ENCODE assay signal across 11 mouse cellular contexts in genomic region chr19:15647313-15647712, GRCm38 (mm10).
DNase-seq lines count a peak whose midpoint lies in the region; ATAC-seq and TF ChIP-seq lines count a peak whose summit lies in the region.
"Had no signal": no experiment of that assay in that cellular context is flagged by ENCODE, and none has a peak within 500 bp of the region (broad histone marks: within the 10 kb centered on the region; RNA-seq: fewer than 3 reads in every experiment).

No protein-coding gene starts in this region.

- no peak for TF ChIP-seq CTCF in intestine, postnatal 0 days (IDR thresholded peaks at IDR 0.05; ENCODE audit: low read depth)
- TF ChIP-seq CTCF in lung, postnatal 0 days (IDR thresholded peaks at IDR 0.05): no peak

- no peaks in the 10 kb centered on the region for H3K9me3 ChIP-seq in intestine, embryonic 15.5 days
- H3K9me3 ChIP-seq in intestine, postnatal 0 days (ENCODE audit: control insufficient read depth): no peaks in the 10 kb centered on the region
- H3K9me3 ChIP-seq in lung, embryonic 16.5 days (ENCODE audit: control insufficient read depth, low read length): no peaks in the 10 kb centered on the region
- no peaks in the 10 kb centered on the region for H3K9me3 ChIP-seq in lung, postnatal 0 days (ENCODE audit: low read length)
- no peaks in the 10 kb centered on the region for H3K9me3 ChIP-seq in hindbrain, embryonic 12.5 days (replicated peaks)
- no peaks in the 10 kb centered on the region for H3K9me3 ChIP-seq in neural tube, embryonic 12.5 days
- H3K9me3 ChIP-seq: limb, embryonic 12.5 days had no signal

- H3K27me3 ChIP-seq in intestine, embryonic 15.5 days (replicated peaks): no peaks in the 10 kb centered on the region
- no peaks in the 10 kb centered on the region for H3K27me3 ChIP-seq in intestine, postnatal 0 days (replicated peaks; ENCODE audit: control insufficient read depth, insufficient read depth, low read length)
- H3K27me3 ChIP-seq in lung, embryonic 16.5 days (ENCODE audit: control insufficient read depth, insufficient read depth, low read depth, low read length): no peaks in the 10 kb centered on the region
- H3K27me3 ChIP-seq in lung, postnatal 0 days (replicated peaks; ENCODE audit: insufficient read depth, low read length): no peaks in the 10 kb centered on the region
- H3K27me3 ChIP-seq in hindbrain, embryonic 12.5 days: no peaks in the 10 kb centered on the region
- no peaks in the 10 kb centered on the region for H3K27me3 ChIP-seq in neural tube, embryonic 12.5 days (replicated peaks)

- ATAC-seq in intestine, embryonic 15.5 days: 0 out of 2 replicates have a peak, but pooled peaks have one; percentile 41
- no peak for ATAC-seq in intestine, postnatal 0 days
- ATAC-seq in lung, embryonic 16.5 days (ENCODE audit: low read depth): peak; percentile 70; the same call in 1 of the 2 replicates
- no peak for ATAC-seq in lung, postnatal 0 days
- ATAC-seq in hindbrain, embryonic 12.5 days (ENCODE audit: low FRiP score): peak; percentile 78
- peak; percentile 83 for ATAC-seq in neural tube, embryonic 12.5 days (ENCODE audit: low FRiP score, low read depth)
- ATAC-seq in megakaryocyte progenitor cell, adult 5-6 weeks (replicated peaks; ENCODE audit: poor library complexity): no peak
- ATAC-seq: activated CD4-positive, CD25-positive, alpha-beta regulatory T cell, adult 4 months had no signal

- WGBS in intestine, embryonic 15.5 days: 42% methylated on average over 5 of the region's 5 CpGs
- 46% methylated on average over 5 of the region's 5 CpGs for WGBS in intestine, postnatal 0 days
- 49% methylated on average over 5 of the region's 5 CpGs for WGBS in lung, embryonic 16.5 days
- 45% methylated on average over 5 of the region's 5 CpGs for WGBS in lung, postnatal 0 days
- WGBS in hindbrain, embryonic 12.5 days: 42% methylated on average over 5 of the region's 5 CpGs
- whole genome bisulfite sequencing in neural tube, embryonic 12.5 days: 34% methylated on average over 5 of the region's 5 CpGs

- no peak overlapping the region for H3K4me2 ChIP-seq in intestine, embryonic 15.5 days (replicated peaks)
- H3K4me2 ChIP-seq in intestine, postnatal 0 days (replicated peaks; ENCODE audit: low read depth): no peak overlapping the region
- no peak overlapping the region for H3K4me2 ChIP-seq in lung, embryonic 16.5 days (ENCODE audit: low read depth, low read length)
- H3K4me2 ChIP-seq in lung, postnatal 0 days (replicated peaks; ENCODE audit: low read depth, low read length): no peak overlapping the region
- no peak overlapping the region for H3K4me2 ChIP-seq in hindbrain, embryonic 12.5 days (replicated peaks)
- peak overlapping the region; percentile 18; the same call in 1 of the 2 replicates for H3K4me2 ChIP-seq in neural tube, embryonic 12.5 days (replicated peaks)
- H3K4me2 ChIP-seq: limb, embryonic 12.5 days had no signal

- no peak overlapping the region for H3K4me3 ChIP-seq in intestine, embryonic 15.5 days (replicated peaks)
- H3K4me3 ChIP-seq in intestine, postnatal 0 days (ENCODE audit: low read depth, low read length): no peak overlapping the region
- H3K4me3 ChIP-seq in lung, embryonic 16.5 days (ENCODE audit: low read length): no peak overlapping the region
- H3K4me3 ChIP-seq in lung, postnatal 0 days (ENCODE audit: low read depth, low read length): no peak overlapping the region
- H3K4me3 ChIP-seq in hindbrain, embryonic 12.5 days: no peak overlapping the region
- no peak overlapping the region for H3K4me3 ChIP-seq in neural tube, embryonic 12.5 days
- H3K4me3 ChIP-seq: limb, embryonic 12.5 days had no signal

- no peak overlapping the region for H3K9ac ChIP-seq in intestine, embryonic 15.5 days
- H3K9ac ChIP-seq in intestine, postnatal 0 days (ENCODE audit: low read depth, low read length): no peak overlapping the region
- no peak overlapping the region for H3K9ac ChIP-seq in lung, embryonic 16.5 days (ENCODE audit: low read length)
- H3K9ac ChIP-seq in lung, postnatal 0 days (replicated peaks; ENCODE audit: low read depth): no peak overlapping the region
- H3K9ac ChIP-seq in hindbrain, embryonic 12.5 days: no peak overlapping the region
- no peak overlapping the region for H3K9ac ChIP-seq in neural tube, embryonic 12.5 days
- H3K9ac ChIP-seq: limb, embryonic 12.5 days had no signal

- no peak for TF ChIP-seq EP300 in lung, postnatal 0 days (IDR thresholded peaks at IDR 0.05)

- DNase-seq in lung, postnatal 0 days (ENCODE audit: low spot score): no peak
- DNase-seq in right cerebral cortex, postnatal 14 days: no peak
- DNase-seq: thymus, postnatal 4 days had no signal

- H3K27ac ChIP-seq in intestine, embryonic 15.5 days: no peak overlapping the region
- no peak overlapping the region for H3K27ac ChIP-seq in intestine, postnatal 0 days (ENCODE audit: low read depth, low read length)
- H3K27ac ChIP-seq in lung, embryonic 16.5 days (ENCODE audit: low read length): no peak overlapping the region
- H3K27ac ChIP-seq in lung, postnatal 0 days (ENCODE audit: low read length): no peak overlapping the region
- no peak overlapping the region for H3K27ac ChIP-seq in hindbrain, embryonic 12.5 days
- no peak overlapping the region for H3K27ac ChIP-seq in neural tube, embryonic 12.5 days
- H3K27ac ChIP-seq: limb, embryonic 12.5 days had no signal

- H3K4me1 ChIP-seq in intestine, embryonic 15.5 days (replicated peaks): peaks cover 8% of the 10 kb centered on the region; the same call in 1 of the 2 replicates
- no peaks in the 10 kb centered on the region for H3K4me1 ChIP-seq in intestine, postnatal 0 days (replicated peaks; ENCODE audit: control insufficient read depth, insufficient read depth, low read length)
- no peaks in the 10 kb centered on the region for H3K4me1 ChIP-seq in lung, embryonic 16.5 days (replicated peaks; ENCODE audit: control insufficient read depth, insufficient read depth, low read length)
- no peaks in the 10 kb centered on the region for H3K4me1 ChIP-seq in lung, postnatal 0 days (ENCODE audit: insufficient read depth, low read depth, low read length)
- peaks cover 11% of the 10 kb centered on the region for H3K4me1 ChIP-seq in hindbrain, embryonic 12.5 days
- H3K4me1 ChIP-seq in neural tube, embryonic 12.5 days: peaks cover 13% of the 10 kb centered on the region

- H3K36me3 ChIP-seq in intestine, embryonic 15.5 days: no peaks in the 10 kb centered on the region
- no peaks in the 10 kb centered on the region for H3K36me3 ChIP-seq in intestine, postnatal 0 days (ENCODE audit: control insufficient read depth, insufficient read depth)
- H3K36me3 ChIP-seq in lung, embryonic 16.5 days (ENCODE audit: control insufficient read depth, insufficient read depth, low read length): no peaks in the 10 kb centered on the region
- no peaks in the 10 kb centered on the region for H3K36me3 ChIP-seq in lung, postnatal 0 days (ENCODE audit: insufficient read depth, low read length)
- H3K36me3 ChIP-seq in hindbrain, embryonic 12.5 days: no peaks in the 10 kb centered on the region
- no peaks in the 10 kb centered on the region for H3K36me3 ChIP-seq in neural tube, embryonic 12.5 days
- H3K36me3 ChIP-seq: limb, embryonic 12.5 days had no signal

Comparison
In these comparisons a context has a peak if more than half of its experiments do, and no peak if none do; other contexts are left out.
1. ATAC-seq: peak in intestine, embryonic 15.5 days (single experiment), lung, embryonic 16.5 days (single experiment), hindbrain, embryonic 12.5 days (single experiment) and neural tube, embryonic 12.5 days (single experiment); none in intestine, postnatal 0 days (single experiment), lung, postnatal 0 days (single experiment) and megakaryocyte progenitor cell, adult 5-6 weeks (single experiment).